Mouse (Mus musculus) cerebellum, adult 2 months (tissue): ENCODE measurements around the gene Glra2.

Source experiments
- CTCF ChIP-seq: fragments of 200-500 bp; IDR thresholded peaks from 2 replicates; pipeline ENCODE4 v1.5.1; 2011; ENCODE audit warnings: low read depth, mild to moderate bottlenecking, control low read depth, low read length, moderate library complexity, borderline replicate concordance; ENCODE audit not compliant: insufficient read depth
- POLR2A ChIP-seq: fragments of 200-500 bp; IDR thresholded peaks from 2 replicates; pipeline ENCODE4 v1.6.1; 2011; ENCODE audit warnings: low read length, control low read depth, borderline replicate concordance; ENCODE audit not compliant: insufficient read depth

DNA sequence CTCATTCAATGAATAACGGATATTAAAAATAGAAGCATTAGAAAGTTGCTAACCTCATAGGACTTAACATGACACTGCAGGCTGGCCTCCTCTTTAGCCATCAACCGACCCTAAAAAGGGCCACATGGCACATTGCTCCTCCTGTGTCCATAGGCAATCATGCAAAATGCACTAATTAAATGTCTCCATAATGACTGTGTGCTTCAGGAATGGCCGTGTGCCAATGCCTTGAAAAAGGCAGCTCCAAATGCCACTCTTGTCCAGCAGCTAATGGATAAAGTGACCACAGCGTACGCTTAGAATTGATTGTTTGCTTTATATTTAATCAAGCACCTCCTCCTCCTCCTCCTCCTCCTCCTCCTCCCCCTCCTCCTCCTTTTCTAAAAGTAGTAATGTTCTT is 17.4 kb upstream of the Glra2 start:
- TF ChIP-seq CTCF (no peak), POLR2A (no peak)
